Mouse (Mus musculus): ENCODE data around the gene Csnk1g1. TPM values are rescaled to one million over a fixed set of nuclear protein-coding genes. Genes with fewer than 3 reads are reported as not detected.

The Csnk1g1 gene
- polyA plus RNA-seq, 1 experiment from 2014 or later, result 2.0 TPM

GRCm38 (mm10) chr9:66007603-66008202, 99.0 kb downstream of the Csnk1g1 start:
- ATAC-seq (no peak), DNase-seq (no peak)
- Histone ChIP-seq H3K9ac (replicated peaks) (no peak overlapping the region), H3K4me2 (ENCODE audit: low read depth, low read length) (no peak overlapping the region), H3K9me3 (ENCODE audit: low read length) (no peaks in the 10 kb centered on the region), H3K27ac (ENCODE audit: low read depth) (no peak overlapping the region), H3K36me3 (replicated peaks; ENCODE audit: insufficient read depth, low read length) (peaks cover 21% of the 10 kb centered on the region), H3K4me3 (ENCODE audit: low read depth, low read length) (no peak overlapping the region), H3K4me1 (ENCODE audit: insufficient read depth) (no peaks in the 10 kb centered on the region), H3K27me3 (ENCODE audit: insufficient read depth, low read length) (no peaks in the 10 kb centered on the region)
- WGBS (ENCODE audit: insufficient replicate concordance), result 79% methylated on average over 7 of the region's 7 CpGs
- TF ChIP-seq EP300 (IDR thresholded peaks at IDR 0.05; ENCODE audit: low read depth) (no peak), CTCF (IDR thresholded peaks at IDR 0.05; ENCODE audit: low read depth) (no peak)

- DNase-seq, result no peak
- no peaks in the 10 kb centered on the region for H3K27me3 ChIP-seq (ENCODE audit: insufficient read depth, low read length)
- H3K4me3 ChIP-seq (ENCODE audit: low read depth, low read length), result no peak overlapping the region
- no peak for TF ChIP-seq EP300 (IDR thresholded peaks at IDR 0.05; ENCODE audit: low read depth)
- no peak for TF ChIP-seq CTCF (IDR thresholded peaks at IDR 0.05; ENCODE audit: low read depth)
- peaks cover 11% of the 10 kb centered on the region for H3K36me3 ChIP-seq (replicated peaks; ENCODE audit: insufficient read depth, low read length)
- no peak overlapping the region for H3K4me2 ChIP-seq (ENCODE audit: low read depth, low read length)
- H3K27ac ChIP-seq (ENCODE audit: low read depth), result no peak overlapping the region
- H3K9ac ChIP-seq (replicated peaks), result no peak overlapping the region
- H3K4me1 ChIP-seq (ENCODE audit: insufficient read depth), result no peaks in the 10 kb centered on the region
- ATAC-seq, result no peak
- no peaks in the 10 kb centered on the region for H3K9me3 ChIP-seq (ENCODE audit: low read length)
Measured at GRCm38 (mm10) chr9:66020601-66021000, 111.9 kb downstream of the Csnk1g1 start.

DNA sequence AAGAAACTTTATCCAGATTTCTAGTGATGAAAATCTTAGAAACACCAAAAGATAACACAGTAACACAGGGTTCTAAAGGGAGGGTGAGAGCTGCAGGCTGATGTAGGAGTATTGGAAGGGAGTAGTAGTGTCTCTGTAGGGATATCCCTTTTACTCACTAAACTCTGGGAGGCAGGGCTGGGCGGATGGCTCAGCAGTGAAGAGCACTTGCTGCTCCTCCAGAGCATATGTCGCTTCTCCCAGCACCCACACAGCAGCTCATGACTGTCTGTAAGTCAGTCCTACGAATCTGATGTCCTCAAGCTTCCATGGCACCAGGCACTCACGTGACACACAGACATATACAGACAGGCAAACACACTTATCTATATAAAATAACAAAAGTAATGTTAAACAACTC, 129.4 kb downstream of the Csnk1g1 start:
- Histone ChIP-seq H3K36me3 (replicated peaks; ENCODE audit: insufficient read depth, low read length) (peaks cover 9% of the 10 kb centered on the region; the same call in 1 of the 2 replicates), H3K27ac (ENCODE audit: low read depth) (no peak overlapping the region), H3K9ac (replicated peaks) (no peak overlapping the region), H3K9me3 (ENCODE audit: low read length) (no peaks in the 10 kb centered on the region), H3K4me3 (ENCODE audit: low read depth, low read length) (no peak overlapping the region), H3K4me2 (ENCODE audit: low read depth, low read length) (no peak overlapping the region), H3K27me3 (ENCODE audit: insufficient read depth, low read length) (no peaks in the 10 kb centered on the region), H3K4me1 (ENCODE audit: insufficient read depth) (no peaks in the 10 kb centered on the region)
- 84% methylated on average over 4 of the region's 4 CpGs for WGBS (ENCODE audit: insufficient replicate concordance)
- ATAC-seq (no peak), DNase-seq (no peak)
- TF ChIP-seq EP300 (IDR thresholded peaks at IDR 0.05; ENCODE audit: low read depth), result no peak
- no peak for TF ChIP-seq CTCF (IDR thresholded peaks at IDR 0.05; ENCODE audit: low read depth)

- Histone ChIP-seq H3K27me3 (ENCODE audit: insufficient read depth, low read length) (no peaks in the 10 kb centered on the region), H3K9ac (replicated peaks) (no peak overlapping the region), H3K9me3 (ENCODE audit: low read length) (no peaks in the 10 kb centered on the region), H3K4me2 (ENCODE audit: low read depth, low read length) (no peak overlapping the region), H3K27ac (ENCODE audit: low read depth) (no peak overlapping the region), H3K4me1 (ENCODE audit: insufficient read depth) (no peaks in the 10 kb centered on the region), H3K36me3 (replicated peaks; ENCODE audit: insufficient read depth, low read length) (peaks cover 9% of the 10 kb centered on the region; the same call in 1 of the 2 replicates), H3K4me3 (ENCODE audit: low read depth, low read length) (no peak overlapping the region)
- WGBS (ENCODE audit: insufficient replicate concordance), result 95% methylated on average over 4 of the region's 4 CpGs
- DNase-seq (no peak), ATAC-seq (no peak)
- no peak for TF ChIP-seq EP300 (IDR thresholded peaks at IDR 0.05; ENCODE audit: low read depth)
Measured at GRCm38 (mm10) chr9:66038581-66038980, 129.9 kb downstream of the Csnk1g1 start.

DNA sequence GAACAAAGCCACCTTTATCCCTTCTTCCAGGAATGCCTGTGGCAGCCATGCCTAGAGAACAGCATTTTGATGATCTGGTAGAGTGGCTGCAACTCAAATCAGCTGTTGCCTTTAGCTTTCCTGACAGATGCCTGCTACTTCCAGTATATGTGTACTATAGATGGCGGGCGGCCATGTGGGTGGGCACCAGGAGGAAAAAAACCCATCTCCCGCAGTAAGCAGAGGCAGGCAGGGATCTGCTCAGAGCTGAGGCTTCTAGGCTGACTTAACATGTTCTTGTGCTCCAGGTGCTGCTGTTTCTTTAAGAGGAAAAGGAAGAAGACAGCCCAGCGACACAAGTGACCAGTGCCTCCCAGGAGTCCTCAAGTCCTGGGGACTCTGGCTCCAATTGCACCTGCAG, 130.6 kb downstream of the Csnk1g1 start:
- H3K4me1 ChIP-seq (ENCODE audit: insufficient read depth), result no peaks in the 10 kb centered on the region
- H3K4me2 ChIP-seq (ENCODE audit: low read depth, low read length), result no peak overlapping the region
- no peak overlapping the region for H3K9ac ChIP-seq (replicated peaks)
- ATAC-seq (no peak), DNase-seq (no peak)
- H3K36me3 ChIP-seq (replicated peaks; ENCODE audit: insufficient read depth, low read length), result peaks cover 9% of the 10 kb centered on the region; the same call in 1 of the 2 replicates
- no peak overlapping the region for H3K4me3 ChIP-seq (ENCODE audit: low read depth, low read length)
- WGBS (ENCODE audit: insufficient replicate concordance), result 84% methylated on average over 4 of the region's 4 CpGs
- TF ChIP-seq EP300 (IDR thresholded peaks at IDR 0.05; ENCODE audit: low read depth) (no peak), CTCF (IDR thresholded peaks at IDR 0.05; ENCODE audit: low read depth) (no peak)
- H3K27me3 ChIP-seq (ENCODE audit: insufficient read depth, low read length), result no peaks in the 10 kb centered on the region
- H3K27ac ChIP-seq (ENCODE audit: low read depth), result no peak overlapping the region
- no peaks in the 10 kb centered on the region for H3K9me3 ChIP-seq (ENCODE audit: low read length)

DNA sequence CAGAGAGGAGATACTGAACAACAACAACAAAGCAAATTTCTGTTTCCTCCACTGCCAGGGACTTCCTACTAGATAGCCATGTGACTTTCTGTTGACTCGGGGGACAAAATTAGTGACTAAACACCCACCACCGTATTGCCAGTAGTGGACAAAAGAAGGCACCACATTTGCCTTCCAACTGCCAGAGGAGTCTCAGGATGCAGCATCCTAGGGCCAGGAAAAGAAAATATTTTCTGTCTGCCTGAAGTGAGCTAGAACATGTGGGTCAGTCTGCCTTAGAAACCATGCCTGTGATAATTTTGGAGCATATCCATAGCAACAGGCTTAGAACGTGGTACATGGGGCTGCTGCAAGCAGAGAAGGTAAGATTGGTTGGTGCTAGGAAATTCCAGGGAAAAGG, 132.1 kb downstream of the Csnk1g1 start:
- no peak for DNase-seq
- Histone ChIP-seq H3K9ac (replicated peaks) (no peak overlapping the region), H3K27ac (ENCODE audit: low read depth) (no peak overlapping the region), H3K27me3 (ENCODE audit: insufficient read depth, low read length) (no peaks in the 10 kb centered on the region), H3K4me3 (ENCODE audit: low read depth, low read length) (no peak overlapping the region), H3K4me1 (ENCODE audit: insufficient read depth) (no peaks in the 10 kb centered on the region), H3K9me3 (ENCODE audit: low read length) (no peaks in the 10 kb centered on the region), H3K4me2 (ENCODE audit: low read depth, low read length) (no peak overlapping the region), H3K36me3 (replicated peaks; ENCODE audit: insufficient read depth, low read length) (peaks cover 4% of the 10 kb centered on the region; the same call in 1 of the 2 replicates)
- WGBS (ENCODE audit: insufficient replicate concordance), result 70% methylated on average over 3 of the region's 3 CpGs
- ATAC-seq, result no peak
- TF ChIP-seq CTCF (IDR thresholded peaks at IDR 0.05; ENCODE audit: low read depth), result no peak
- TF ChIP-seq EP300 (IDR thresholded peaks at IDR 0.05; ENCODE audit: low read depth), result no peak

DNA sequence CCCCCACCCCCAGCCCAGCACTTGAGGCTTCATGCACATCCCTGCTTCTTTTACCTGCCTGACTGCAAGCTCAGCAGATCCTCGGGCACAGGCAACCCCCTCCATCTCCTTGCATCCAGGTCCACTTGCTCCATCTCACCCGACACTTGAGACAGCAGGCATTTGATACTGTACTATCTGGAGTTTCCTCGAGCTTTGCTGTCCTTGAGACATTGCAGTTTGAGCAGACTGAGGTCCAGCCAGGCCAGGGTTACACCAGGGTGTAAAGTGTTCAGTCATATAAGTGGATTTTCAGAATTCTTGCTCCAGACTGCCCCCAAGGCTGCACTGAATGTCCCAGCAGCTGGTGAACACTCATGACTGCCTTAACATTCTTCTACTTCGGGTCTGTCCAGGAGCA, 133.6 kb downstream of the Csnk1g1 start:
- H3K4me3 ChIP-seq (ENCODE audit: low read depth, low read length), result no peak overlapping the region
- H3K36me3 ChIP-seq (replicated peaks; ENCODE audit: insufficient read depth, low read length), result peaks cover 4% of the 10 kb centered on the region; the same call in 1 of the 2 replicates
- ATAC-seq, result no peak
- no peaks in the 10 kb centered on the region for H3K4me1 ChIP-seq (ENCODE audit: insufficient read depth)
- no peak overlapping the region for H3K9ac ChIP-seq (replicated peaks)
- no peaks in the 10 kb centered on the region for H3K9me3 ChIP-seq (ENCODE audit: low read length)
- no peak for TF ChIP-seq CTCF (IDR thresholded peaks at IDR 0.05; ENCODE audit: low read depth)
- TF ChIP-seq EP300 (IDR thresholded peaks at IDR 0.05; ENCODE audit: low read depth), result no peak
- DNase-seq, result no peak
- no peak overlapping the region for H3K27ac ChIP-seq (ENCODE audit: low read depth)
- no peak overlapping the region for H3K4me2 ChIP-seq (ENCODE audit: low read depth, low read length)
- 75% methylated on average over 4 of the region's 4 CpGs for WGBS (ENCODE audit: insufficient replicate concordance)
- no peaks in the 10 kb centered on the region for H3K27me3 ChIP-seq (ENCODE audit: insufficient read depth, low read length)

All from liver, postnatal 0 days (tissue).